Mouse (Mus musculus) CH12.LX (cell line): ENCODE measurements around the gene Dclk1. TPM values are rescaled to one million over a fixed set of nuclear protein-coding genes. Genes with fewer than 3 reads are reported as not detected.

Source experiments
- DNase-seq: peaks from one replicate; pipeline ENCODE4 v3.0.0-alpha.2; 2013; ENCODE audit errors: extremely low read depth
- H3K27ac ChIP-seq: 2 replicates; pipeline ENCODE4 v1.5.1; 2012; ENCODE audit warnings: low read depth, mild to moderate bottlenecking, control low read depth, moderate library complexity; ENCODE audit not compliant: insufficient read depth
- H3K27me3 ChIP-seq: replicated peaks from 2 replicates; pipeline ENCODE3; 2012; ENCODE audit warnings: inconsistent platforms
- H3K36me3 ChIP-seq, 2 experiments: replicated peaks in 1 of 2; 2 replicates each; pipeline versions ENCODE3 to v1.6.1; 2012; ENCODE audit warnings: inconsistent platforms in 1 of 2, low read length in 1 of 2, mild to moderate bottlenecking in 1 of 2, mixed read lengths in 1 of 2, moderate library complexity in 1 of 2; ENCODE audit not compliant: control insufficient read depth in 1 of 2, insufficient read depth in 1 of 2
- H3K4me1 ChIP-seq, 2 experiments: 2 replicates each; pipeline ENCODE4 v1.6.1; 2012; ENCODE audit warnings: inconsistent platforms in 1 of 2, moderate library complexity in 1 of 2; ENCODE audit not compliant: insufficient read depth in 2 of 2, control insufficient read depth in 1 of 2
- H3K4me2 ChIP-seq: 2 replicates; pipeline ENCODE4 v1.6.1; 2012; ENCODE audit warnings: low read depth, mild to moderate bottlenecking, control low read depth; ENCODE audit not compliant: poor library complexity, insufficient read depth, severe bottlenecking
- H3K4me3 ChIP-seq, 3 experiments: fragments of 150-350 bp in 1 of 3; sonication (generic) in 1 of 3; replicated peaks in 1 of 3; 2 replicates each; pipeline versions ENCODE3 to v1.5.1; 2011 to 2012; ENCODE audit warnings: low read depth in 2 of 3, low read length in 2 of 3, mild to moderate bottlenecking in 2 of 3, moderate library complexity in 2 of 3, control low read depth in 1 of 3, improper control_type of control experiment in 1 of 3, inconsistent platforms in 1 of 3, mixed read lengths in 1 of 3; ENCODE audit not compliant: poor library complexity in 1 of 3
- H3K79me2 ChIP-seq: replicated peaks from 2 replicates; pipeline ENCODE4 v1.6.1; 2012; ENCODE audit warnings: mild to moderate bottlenecking, moderate library complexity; ENCODE audit not compliant: control insufficient read depth, poor library complexity, insufficient read depth, severe bottlenecking; ENCODE audit errors: extremely low read depth
- H3K9ac ChIP-seq: 2 replicates; pipeline ENCODE4 v1.6.1; 2012; ENCODE audit warnings: low read depth, mild to moderate bottlenecking, control low read depth, moderate library complexity; ENCODE audit not compliant: insufficient read depth
- H3K9me3 ChIP-seq: replicated peaks from 2 replicates; pipeline ENCODE3; 2012; ENCODE audit warnings: low read length, inconsistent platforms, mixed read lengths
- CHD2 ChIP-seq: IDR thresholded peaks from 2 replicates; pipeline ENCODE4 v1.6.1; 2011; ENCODE audit warnings: low read length, improper control_type of control experiment
- E2F4 ChIP-seq: IDR thresholded peaks from 2 replicates; pipeline ENCODE4 v1.6.1; 2011; ENCODE audit warnings: low read depth, low read length, improper control_type of control experiment; ENCODE audit not compliant: insufficient replicate concordance
- ELF1 ChIP-seq: IDR thresholded peaks from 2 replicates; pipeline ENCODE4 v1.6.1; 2014; ENCODE audit warnings: low read depth, mild to moderate bottlenecking, inconsistent platforms, low read length, improper control_type of control experiment
- JUN ChIP-seq: IDR thresholded peaks from 2 replicates; pipeline ENCODE4 v1.6.1; 2011; ENCODE audit warnings: low read depth, mild to moderate bottlenecking, low read length, improper control_type of control experiment, moderate library complexity; ENCODE audit not compliant: insufficient read depth
- JUND ChIP-seq: conservative IDR thresholded peaks from 2 replicates; pipeline ENCODE4 v1.6.1; 2011; ENCODE audit warnings: low read depth, low read length, improper control_type of control experiment
- MYC ChIP-seq: IDR thresholded peaks from 2 replicates; pipeline ENCODE4 v1.6.1; 2011; ENCODE audit warnings: low read depth, mild to moderate bottlenecking, improper control_type of control experiment, low read length
- SMC3 ChIP-seq: IDR thresholded peaks from 2 replicates; pipeline ENCODE4 v1.6.1; 2011; ENCODE audit warnings: low read depth, low read length, improper control_type of control experiment
- UBTF ChIP-seq: IDR thresholded peaks from 2 replicates; pipeline ENCODE4 v1.6.1; 2012; ENCODE audit warnings: low read depth, mild to moderate bottlenecking, inconsistent platforms, low read length, improper control_type of control experiment, moderate library complexity
- USF1 ChIP-seq: IDR thresholded peaks from 2 replicates; pipeline ENCODE4 v1.6.1; 2014; ENCODE audit warnings: low read depth, mild to moderate bottlenecking, inconsistent platforms, low read length, improper control_type of control experiment
- USF2 ChIP-seq: conservative IDR thresholded peaks from 2 replicates; pipeline ENCODE4 v1.6.1; 2011; ENCODE audit warnings: low read depth, low read length, improper control_type of control experiment
- ZKSCAN1 ChIP-seq: IDR thresholded peaks from 2 replicates; pipeline ENCODE4 v1.6.1; 2012; ENCODE audit warnings: low read depth, inconsistent platforms, low read length, improper control_type of control experiment, borderline replicate concordance
- dilution Hi-C: fragments of 300-500 bp; cut with MboI; formaldehyde crosslinking; loops from 2 replicates; pipeline ENCODE4 v1.14.3; 2020; ENCODE audit warnings: low sequenced_read_pairs; ENCODE audit not compliant: extremely low pct_unique_long_range_greater_than_20kb, extremely low pct_ligation_motif_present
- in situ Hi-C: fragments of 300-500 bp; cut with MboI; formaldehyde crosslinking; loops from 3 replicates; pipeline ENCODE4 v1.14.3; 2019; ENCODE audit warnings: low sequenced_read_pairs, low pct_ligation_motif_present, low pct_unique_long_range_greater_than_20kb, mixed read lengths
- polyA plus RNA-seq: library from polyadenylated mRNA; unstranded; fragments of >175 nt; gene quantifications from 2 replicates; pipeline ENCODE4 v1.2.1, GENCODE M21; 2012; ENCODE audit warnings: low read depth; ENCODE audit not compliant: insufficient read length
- total RNA-seq, 2 experiments: library from RNA; depleted of rRNA; stranded (reverse); fragments of 300-350 nt in 1 of 2; fragments of >200 nt in 1 of 2; gene quantifications; 2 replicates each; pipeline ENCODE4 v1.2.3; 2012 to 2014

Dclk1 gene
- total and polyA plus RNA-seq, 3 experiments: not detected

- no peak for TF ChIP-seq UBTF
These were observed 94.7 kb downstream of the Dclk1 start (continued) for GRCm38 (mm10) chr3:55336895-55337294.

- Histone ChIP-seq H3K79me2 (no peaks in the 10 kb centered on the region), H3K4me2 (no peak overlapping the region), H3K4me3 (no peak overlapping the region), H3K36me3 (no peaks in the 10 kb centered on the region), H3K9ac (no peak overlapping the region), H3K27ac (no peak overlapping the region), H3K27me3 (no peaks in the 10 kb centered on the region), H3K9me3 (peaks cover 77% of the 10 kb centered on the region), H3K4me1 (no peaks in the 10 kb centered on the region)
- dilution Hi-C loops: no loop called here
- TF ChIP-seq ELF1: no peak
- TF ChIP-seq ZKSCAN1: no peak
- TF ChIP-seq MYC: no peak
- no peak for TF ChIP-seq USF1
- no peak for TF ChIP-seq JUND
- no peak for TF ChIP-seq E2F4
- TF ChIP-seq CHD2: no peak
- TF ChIP-seq USF2: no peak
- TF ChIP-seq JUN: no peak
- DNase-seq: no peak
- in situ Hi-C loops: loop anchor here (25.0 kb wide), 1 partner anchor 175 kb away; no protein-coding TSS in a partner anchor
These were observed 95.5 kb downstream of the Dclk1 start for GRCm38 (mm10) chr3:55337671-55338070.

- H3K9me3 ChIP-seq: peaks cover 79% of the 10 kb centered on the region
- H3K27me3 ChIP-seq: no peaks in the 10 kb centered on the region
- in situ Hi-C loops: loop anchor here (25.0 kb wide), 1 partner anchor 180 kb away; no protein-coding TSS in a partner anchor
- no peaks in the 10 kb centered on the region for H3K36me3 ChIP-seq
- DNase-seq: no peak
- no peak for TF ChIP-seq SMC3
- no peak overlapping the region for H3K4me3 ChIP-seq
- no peaks in the 10 kb centered on the region for H3K4me1 ChIP-seq
- no peak overlapping the region for H3K27ac ChIP-seq
- dilution Hi-C loops: no loop called here
- H3K4me2 ChIP-seq: no peak overlapping the region
- H3K79me2 ChIP-seq: no peaks in the 10 kb centered on the region
- H3K9ac ChIP-seq: no peak overlapping the region
These were observed 100.3 kb downstream of the Dclk1 start for GRCm38 (mm10) chr3:55342445-55342844.
